In the genomic region with DNA sequence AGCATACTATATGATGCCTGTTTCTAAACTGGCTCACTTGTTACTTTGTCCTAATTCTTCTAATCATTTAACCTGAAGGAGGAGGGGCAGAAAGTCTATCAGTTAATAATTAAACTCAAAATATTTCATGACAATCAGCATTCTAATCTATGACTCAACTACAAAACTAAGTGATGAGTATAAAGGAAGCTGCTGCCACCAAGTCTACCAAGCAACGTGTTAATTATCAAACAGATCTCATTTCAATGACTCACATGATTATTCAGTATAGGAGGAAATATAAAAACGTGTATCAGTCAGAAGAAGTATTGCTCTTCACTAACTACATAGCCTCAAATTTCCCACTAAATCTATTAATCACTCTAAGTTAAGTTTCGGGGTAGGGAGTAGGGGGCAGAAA, we compare ENCODE assay signal across 12 mouse cellular contexts.
"Had no signal": no experiment of that assay in that cellular context is flagged by ENCODE, and none has a peak within 500 bp of the region (broad histone marks: within the 10 kb centered on the region; RNA-seq: fewer than 3 reads in every experiment).

No protein-coding gene starts in this region.

- H3K4me2 ChIP-seq: limb, embryonic 15.5 days; lung, embryonic 14.5 days; midbrain, embryonic 12.5 days had no signal

- H3K9ac ChIP-seq: limb, embryonic 15.5 days; liver, embryonic 15.5 days; lung, embryonic 14.5 days; midbrain, embryonic 12.5 days had no signal

- DNase-seq: kidney, adult 11 months; layer of hippocampus, adult 9-11 months; layer of hippocampus, postnatal 36 days; lung, embryonic 14.5 days; lung, postnatal 10 days; spleen, adult 18-20 months; thymus, postnatal 36 days had no signal

- H3K27ac ChIP-seq: limb, embryonic 15.5 days; macrophage; midbrain, embryonic 12.5 days had no signal

- H3K9me3 ChIP-seq: limb, embryonic 15.5 days; liver, embryonic 15.5 days; megakaryocyte, embryonic 14.5 days; midbrain, embryonic 12.5 days had no signal

- H3K4me3 ChIP-seq: limb, embryonic 15.5 days; liver, embryonic 15.5 days; megakaryocyte, embryonic 14.5 days; midbrain, embryonic 12.5 days had no signal

- H3K4me1 ChIP-seq: limb, embryonic 15.5 days; midbrain, embryonic 12.5 days had no signal

- H3K27me3 ChIP-seq: limb, embryonic 15.5 days; liver, embryonic 15.5 days; megakaryocyte, embryonic 14.5 days; midbrain, embryonic 12.5 days had no signal
